Mouse (Mus musculus) lung, embryonic 16.5 days (tissue): ENCODE data around the gene Gm44511. TPM values are rescaled to one million over a fixed set of nuclear protein-coding genes. Genes with fewer than 3 reads are reported as not detected.
"Not testable (repeated sequence)": the region's sequence is repeated elsewhere in the genome, so short reads cannot be mapped to it uniquely, and the experiment has no call there.

Source experiments
- ATAC-seq: fragments of 200-750 bp; cut with Nextera tagmentation; 2 replicates; pipeline ENCODE4 v1.8.0; 2017; ENCODE audit warnings: low read depth, mild to moderate bottlenecking, moderate library complexity
- H3K27ac ChIP-seq: fragments of 300-500 bp; sonication (generic); 2 replicates; pipeline ENCODE4 v1.5.1; 2014; ENCODE audit warnings: mild to moderate bottlenecking, control low read depth, low read length
- H3K27me3 ChIP-seq: fragments of 300-500 bp; sonication (generic); 2 replicates; pipeline ENCODE4 v1.6.1; 2014; ENCODE audit warnings: low read depth, low read length, mixed read lengths; ENCODE audit not compliant: control insufficient read depth, insufficient read depth
- H3K36me3 ChIP-seq: fragments of 300-500 bp; sonication (generic); 2 replicates; pipeline ENCODE4 v1.6.1; 2014; ENCODE audit warnings: low read length; ENCODE audit not compliant: control insufficient read depth, insufficient read depth
- H3K4me1 ChIP-seq: fragments of 300-500 bp; sonication (generic); replicated peaks from 2 replicates; pipeline ENCODE4 v1.6.1; 2014; ENCODE audit warnings: low read length, mixed read lengths; ENCODE audit not compliant: control insufficient read depth, insufficient read depth
- H3K4me2 ChIP-seq: fragments of 300-500 bp; sonication (generic); 2 replicates; pipeline ENCODE4 v1.6.1; 2014; ENCODE audit warnings: low read depth, low read length, control low read depth
- H3K4me3 ChIP-seq: fragments of 300-500 bp; sonication (generic); 2 replicates; pipeline ENCODE4 v1.5.1; 2014; ENCODE audit warnings: mild to moderate bottlenecking, low read length, control low read depth
- H3K9ac ChIP-seq: fragments of 300-500 bp; sonication (generic); 2 replicates; pipeline ENCODE4 v1.6.1; 2014; ENCODE audit warnings: low read length, control low read depth
- H3K9me3 ChIP-seq: fragments of 300-500 bp; sonication (generic); 2 replicates; pipeline ENCODE4 v1.6.1; 2016; ENCODE audit warnings: low read length; ENCODE audit not compliant: control insufficient read depth
- WGBS: fragments of 180-500 bp; shearing (Covaris S2); extraction: QIAGEN DNeasy Blood & Tissue Kit; methylation state at CpG from one replicate; pipeline ENCODE4 v1.1.7; 2014; 5-methylcytosine and 5-hydroxymethylcytosine counted together
- polyA plus RNA-seq: library from polyadenylated mRNA; unstranded; fragments of >200 nt; fragmentation: Nextera tagmentation; extraction: Ambion mirVana; gene quantifications from 2 replicates; pipeline ENCODE4 v1.2.1, GENCODE M21; 2015

The Gm44511 gene
- polyA plus RNA-seq, 1 experiment from 2014 or later, result not detected

DNA sequence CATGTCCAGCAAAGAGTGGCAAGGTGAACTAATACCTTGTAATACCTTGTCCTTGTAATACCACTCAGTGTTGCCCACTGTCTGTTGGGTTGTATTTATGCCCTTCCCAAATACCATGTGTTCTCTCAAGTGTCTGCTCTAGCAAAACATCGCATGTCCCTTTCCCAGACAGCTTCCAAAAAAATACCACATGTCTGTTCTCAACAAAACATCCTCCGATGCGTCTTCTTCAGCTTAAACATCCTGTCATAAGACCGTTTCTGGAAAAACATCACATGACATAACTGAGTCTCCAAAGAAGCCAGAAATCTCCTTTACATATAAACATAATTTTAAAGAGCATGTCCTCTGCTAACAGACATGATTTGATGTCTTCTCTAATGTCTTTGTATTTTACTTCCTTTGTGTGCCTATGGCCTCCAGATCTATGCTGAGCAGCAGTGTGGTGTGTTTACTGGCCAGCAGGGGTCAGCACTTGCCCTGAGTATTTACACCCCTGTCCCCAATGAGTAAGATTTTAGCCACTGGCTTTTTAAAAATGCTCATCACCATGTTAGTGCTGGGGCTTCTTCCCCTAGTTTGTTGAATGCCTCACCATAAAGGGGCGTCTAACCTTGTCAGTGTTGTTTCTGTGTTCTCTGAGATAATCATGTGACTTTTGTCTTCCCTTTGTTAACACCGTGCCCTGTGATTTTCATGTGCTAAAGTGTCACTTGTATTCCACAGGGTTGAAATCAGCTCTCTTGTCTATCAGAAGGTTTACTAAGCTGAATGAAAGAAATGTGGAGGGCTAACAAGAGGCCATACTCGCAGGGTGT lies 21.1 kb downstream of the Gm44511 start:
- H3K4me1 ChIP-seq, H3K9me3 ChIP-seq, H3K4me2 ChIP-seq, H3K9ac ChIP-seq, H3K36me3 ChIP-seq, H3K4me3 ChIP-seq, H3K27me3 ChIP-seq, H3K27ac ChIP-seq, ATAC-seq: not testable (repeated sequence)
- WGBS, result 50% methylated on average over 7 of the region's 7 CpGs

DNA sequence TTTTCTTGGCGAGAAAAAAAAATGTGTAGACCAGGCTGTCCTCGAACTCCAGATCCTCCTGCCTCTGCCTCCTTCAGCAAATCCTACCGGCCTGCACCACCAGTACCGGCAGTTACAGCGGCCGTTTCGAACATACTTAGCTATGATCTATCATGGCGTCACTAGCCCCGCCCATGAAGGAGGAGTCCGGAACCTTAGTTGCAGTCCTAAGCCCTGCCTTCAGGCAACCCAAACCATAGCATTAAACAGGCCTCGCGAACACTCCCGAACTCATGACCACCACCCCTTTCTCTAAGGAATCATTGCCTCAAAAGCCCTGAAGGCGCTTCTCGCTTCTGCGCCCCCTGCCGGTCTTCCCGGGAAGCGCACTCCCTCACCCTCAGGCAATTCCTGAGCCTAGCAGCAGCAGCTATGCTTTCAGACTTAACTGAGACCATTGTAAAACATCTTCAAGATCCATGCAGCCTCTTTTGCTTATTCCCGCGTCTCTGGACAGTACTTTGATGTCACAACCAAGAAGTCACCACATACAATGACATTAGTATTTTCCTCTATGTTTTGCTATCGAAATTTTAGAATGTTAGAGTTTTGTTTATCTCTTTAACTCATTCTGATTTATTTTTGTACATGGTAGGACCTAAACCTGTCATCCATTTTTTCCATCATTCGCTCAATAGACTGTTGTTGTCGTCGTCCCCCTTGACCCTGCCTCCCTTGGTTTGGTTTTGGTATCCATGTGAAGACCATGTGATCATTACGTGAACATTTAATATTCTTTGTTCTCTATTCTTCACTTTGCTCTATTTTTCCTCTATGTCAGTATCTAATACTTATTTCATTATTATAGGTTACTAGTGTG lies 22.9 kb downstream of the Gm44511 start:
- 5% methylated on average over 26 of the region's 26 CpGs for WGBS
- Histone ChIP-seq H3K9ac (peak overlapping the region; percentile 71), H3K9me3 (no peaks in the 10 kb centered on the region), H3K27ac (peak overlapping the region; percentile 76), H3K36me3 (no peaks in the 10 kb centered on the region), H3K4me1 (peaks cover 2% of the 10 kb centered on the region; the same call in 1 of the 2 replicates), H3K4me3 (peak overlapping the region; percentile 59), H3K27me3 (no peaks in the 10 kb centered on the region), H3K4me2 (peak overlapping the region; percentile 78)
- peak; percentile 94 for ATAC-seq

DNA sequence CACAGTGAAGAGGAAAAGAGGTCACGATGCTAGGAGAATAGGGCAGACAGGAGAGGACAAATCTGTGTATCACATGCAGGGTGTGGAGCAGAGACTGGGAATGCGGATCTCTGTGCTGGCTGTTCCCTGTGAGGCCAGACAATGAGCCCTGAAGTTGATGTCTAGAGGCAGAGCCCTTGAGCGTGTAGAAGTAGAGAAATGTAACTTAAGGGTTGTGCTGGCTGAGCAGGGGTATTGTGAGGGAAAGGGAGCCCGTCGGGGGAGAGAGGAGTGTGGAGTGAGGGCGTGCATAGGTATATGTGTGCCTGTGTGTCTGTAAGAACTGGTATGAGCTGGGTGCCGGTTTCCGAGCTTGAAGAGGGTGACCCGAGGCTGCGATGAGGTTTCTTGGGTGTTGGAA lies 23.6 kb downstream of the Gm44511 start:
- no peaks in the 10 kb centered on the region for H3K9me3 ChIP-seq
- H3K4me1 ChIP-seq, result peaks cover 7% of the 10 kb centered on the region; the same call in 1 of the 2 replicates
- H3K27ac ChIP-seq, result peak overlapping the region; percentile 76
- H3K27me3 ChIP-seq, result no peaks in the 10 kb centered on the region
- 10% methylated on average over 10 of the region's 10 CpGs for WGBS
- H3K4me3 ChIP-seq, result peak overlapping the region; percentile 59
- peak overlapping the region; percentile 78 for H3K4me2 ChIP-seq
- H3K36me3 ChIP-seq, result no peaks in the 10 kb centered on the region
- peak overlapping the region; percentile 71 for H3K9ac ChIP-seq
- ATAC-seq, result peak; percentile 39

DNA sequence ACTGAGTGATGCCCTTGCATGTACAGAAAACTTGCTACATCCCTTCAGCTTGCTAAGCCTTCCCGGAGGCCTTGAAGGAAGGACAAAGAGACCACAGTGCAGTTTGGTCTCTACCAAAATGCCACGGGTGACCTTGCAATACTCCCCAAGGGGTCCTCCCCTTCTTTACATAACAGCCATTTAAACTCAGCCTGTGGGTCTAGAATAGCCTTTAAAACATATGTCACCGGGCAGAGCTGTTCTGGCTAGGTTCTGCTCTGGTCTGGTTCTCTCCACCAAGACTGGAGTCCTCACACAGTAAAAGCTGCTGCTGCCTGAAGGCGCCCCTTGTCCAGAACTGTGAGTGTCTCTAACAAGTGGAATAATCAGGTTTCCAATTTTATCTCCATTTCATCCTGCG lies 25.4 kb downstream of the Gm44511 start:
- 75% methylated on average over 5 of the region's 5 CpGs for WGBS
- not testable (repeated sequence) for H3K9ac ChIP-seq, H3K4me1 ChIP-seq, ATAC-seq, H3K36me3 ChIP-seq, H3K27ac ChIP-seq, H3K9me3 ChIP-seq, H3K4me2 ChIP-seq, H3K4me3 ChIP-seq, H3K27me3 ChIP-seq

DNA sequence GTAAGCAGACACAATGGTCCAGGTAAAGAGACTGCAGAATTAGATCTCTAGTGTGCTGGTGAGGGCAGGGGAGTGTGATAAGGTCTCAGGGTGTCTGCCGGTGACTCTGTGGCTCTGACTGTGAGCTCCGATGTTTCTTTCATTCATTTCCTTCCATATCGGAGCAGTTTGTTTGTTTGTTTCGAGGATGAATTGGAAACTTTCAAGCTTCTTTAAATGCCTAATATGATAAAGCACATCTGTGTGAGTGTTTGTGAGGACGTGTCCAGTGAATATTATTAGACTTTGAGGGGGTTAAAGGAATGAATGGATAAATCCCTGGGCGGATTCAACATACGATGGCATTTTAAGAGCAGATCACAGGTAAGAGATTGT lies 26.2 kb downstream of the Gm44511 start:
- Histone ChIP-seq H3K9ac (peak overlapping the region; percentile 74), H3K27ac (peak overlapping the region; percentile 52)

DNA sequence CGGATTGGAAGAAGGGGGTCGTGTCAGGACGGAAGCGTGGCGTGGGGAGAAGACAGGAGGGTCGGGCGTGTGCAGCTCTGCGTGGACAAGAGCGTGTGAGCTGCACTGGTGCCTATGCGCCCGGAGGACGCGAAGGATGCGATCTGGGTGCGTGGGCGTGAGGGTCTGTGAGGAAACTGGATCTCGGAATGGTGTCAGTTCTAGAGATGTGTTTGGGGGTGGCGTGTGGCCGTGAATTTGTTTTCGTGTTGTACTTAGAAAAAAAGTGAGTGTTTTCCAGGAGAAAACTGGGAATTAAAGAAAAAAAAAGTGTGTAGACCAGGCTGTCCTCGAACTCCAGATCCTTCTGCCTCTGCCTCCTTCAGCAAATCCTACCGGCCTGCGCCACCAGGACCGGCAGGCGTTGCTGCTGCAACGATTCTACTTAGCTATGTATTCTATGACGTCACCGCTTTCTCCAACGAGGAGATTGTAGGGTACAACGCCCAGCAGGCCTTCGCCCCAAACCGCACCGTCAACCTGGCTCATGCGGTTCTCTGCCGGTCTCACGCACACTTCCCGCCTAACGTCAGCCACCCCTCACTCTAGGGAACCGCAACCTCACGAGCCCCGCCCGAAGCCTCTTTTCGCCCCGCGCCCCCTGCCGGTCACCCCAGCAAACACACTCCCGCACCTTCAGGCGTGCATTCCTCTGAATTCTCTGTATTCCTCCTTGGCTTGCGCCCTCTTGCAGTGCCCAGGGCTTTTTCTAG lies 26.8 kb downstream of the Gm44511 start:
- peak; percentile 72 for ATAC-seq

More for the DNA sequence above, 26.2 kb downstream of the Gm44511 start:
- no peaks in the 10 kb centered on the region for H3K27me3 ChIP-seq
- H3K9me3 ChIP-seq, result no peaks in the 10 kb centered on the region
- 13% methylated on average over 7 of the region's 7 CpGs for WGBS
- ATAC-seq, result no peak
- H3K36me3 ChIP-seq, result no peaks in the 10 kb centered on the region
- H3K4me1 ChIP-seq, result peaks cover 7% of the 10 kb centered on the region; the same call in 1 of the 2 replicates
- peak overlapping the region; percentile 67 for H3K4me3 ChIP-seq
- peak overlapping the region; percentile 60 for H3K4me2 ChIP-seq

DNA sequence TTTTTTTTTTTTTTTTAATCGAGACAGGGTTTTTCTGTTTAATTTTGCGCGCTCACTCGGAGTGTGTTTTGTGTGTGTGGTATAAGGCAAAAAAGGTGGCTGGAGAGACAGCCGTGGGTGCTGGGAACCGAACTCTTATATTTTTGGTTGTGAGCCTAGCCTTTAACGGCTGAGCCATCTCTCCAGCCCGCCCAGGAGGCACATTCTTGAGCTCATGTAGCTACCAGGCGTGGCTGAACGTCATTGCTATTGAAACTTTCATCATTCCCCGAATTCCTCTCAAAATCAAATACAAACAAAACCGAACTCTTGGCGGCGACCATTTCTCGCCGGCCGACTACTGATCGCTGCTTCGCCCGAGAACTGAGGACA lies 27.4 kb downstream of the Gm44511 start:
- not testable (repeated sequence) for H3K36me3 ChIP-seq
- peak; percentile 49 for ATAC-seq
- WGBS, result 0% methylated on average over 20 of the region's 20 CpGs

More for the DNA sequence above, 26.8 kb downstream of the Gm44511 start:
- H3K27me3 ChIP-seq, H3K4me1 ChIP-seq, H3K36me3 ChIP-seq, H3K9me3 ChIP-seq: not testable (repeated sequence)
- peak overlapping the region; percentile 74 for H3K9ac ChIP-seq
- H3K27ac ChIP-seq, result peak overlapping the region; percentile 93
- H3K4me3 ChIP-seq, result peak overlapping the region; percentile 67
- under 1% methylated on average over 49 of the region's 49 CpGs for WGBS
- peak overlapping the region; percentile 71 for H3K4me2 ChIP-seq

DNA sequence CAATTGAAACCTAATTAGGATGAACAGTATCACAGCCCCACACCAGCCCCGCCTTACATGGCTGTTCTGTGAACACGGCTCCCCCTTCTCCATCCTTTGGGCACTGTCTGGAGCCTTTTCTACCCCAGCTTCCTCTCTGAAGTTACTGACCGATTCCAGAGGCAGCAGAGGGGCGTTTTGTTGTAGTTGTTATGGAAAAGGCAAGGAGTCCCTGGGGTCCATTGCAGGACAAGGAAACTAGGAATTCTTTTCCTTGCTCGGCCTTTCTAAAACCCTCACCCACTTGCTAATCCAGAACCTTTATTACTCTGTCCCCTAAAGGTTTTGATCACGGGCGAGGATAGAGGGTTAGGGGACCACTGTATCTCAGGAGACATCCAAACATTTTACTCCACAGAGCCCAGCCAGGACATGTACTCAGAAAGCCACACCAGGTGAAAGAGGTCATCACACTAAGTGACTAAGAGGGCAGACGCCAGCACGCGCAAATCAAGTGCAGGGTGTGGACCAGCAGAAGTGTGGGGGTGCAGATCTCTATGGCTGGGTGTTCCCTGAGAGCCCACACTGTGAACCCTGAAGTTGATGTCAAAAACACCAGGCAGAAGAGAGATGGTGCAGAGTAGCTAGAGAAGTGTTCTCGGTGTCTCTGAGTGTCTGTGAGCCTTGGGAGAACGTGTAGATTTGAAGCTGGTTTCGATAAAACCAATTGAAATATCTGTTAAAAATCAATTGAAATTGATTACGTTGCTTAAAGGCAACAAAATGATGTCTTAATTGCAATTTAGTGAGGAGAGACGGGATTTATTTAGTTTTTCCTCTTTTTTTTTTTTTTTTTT lies 28.0 kb downstream of the Gm44511 start:
- Histone ChIP-seq H3K4me1 (peaks cover 7% of the 10 kb centered on the region; the same call in 1 of the 2 replicates), H3K9me3 (no peaks in the 10 kb centered on the region), H3K9ac (peak overlapping the region; percentile 38), H3K36me3 (no peaks in the 10 kb centered on the region), H3K4me3 (peak overlapping the region; percentile 67), H3K27me3 (no peaks in the 10 kb centered on the region), H3K27ac (peak overlapping the region; percentile 41; the same call in 1 of the 2 replicates), H3K4me2 (peak overlapping the region; percentile 71)
- ATAC-seq, result no peak
- WGBS, result 13% methylated on average over 15 of the region's 15 CpGs

More for the DNA sequence above, 27.4 kb downstream of the Gm44511 start:
- not testable (repeated sequence) for H3K4me1 ChIP-seq, H3K27me3 ChIP-seq, H3K9me3 ChIP-seq
- Histone ChIP-seq H3K27ac (peak overlapping the region; percentile 93), H3K4me3 (peak overlapping the region; percentile 67), H3K9ac (peak overlapping the region; percentile 74), H3K4me2 (peak overlapping the region; percentile 71)
